Mouse (Mus musculus) lung, postnatal 36 days (tissue): ENCODE data around the gene Hrc.

ENCODE experiments used
- DNase-seq: peaks from one replicate; pipeline ENCODE4 v3.0.0; 2022; ENCODE audit warnings: mixed read lengths

The Hrc gene

GRCm38 (mm10) chr7:45367020-45367880, 32.2 kb downstream of the Hrc start:
- peak; percentile 97 for DNase-seq

- no peak for DNase-seq
These were observed 33.1 kb downstream of the Hrc start for GRCm38 (mm10) chr7:45368178-45368577.

GRCm38 (mm10) chr7:45369022-45369745, 34.1 kb downstream of the Hrc start:
- DNase-seq, result no peak

- DNase-seq, result no peak
These were observed 34.9 kb downstream of the Hrc start for GRCm38 (mm10) chr7:45369836-45370474.

- DNase-seq, result peak; percentile 92
These were observed 35.6 kb downstream of the Hrc start, which contains the start of gene Lin7b for GRCm38 (mm10) chr7:45370475-45371311. Lin7b (minus strand) TSS chr7:45370583.

GRCm38 (mm10) chr7:45372371-45372770, 37.3 kb downstream of the Hrc start:
- DNase-seq, result no peak

- DNase-seq, result no peak
These were observed 39.5 kb downstream of the Hrc start for GRCm38 (mm10) chr7:45374620-45375019.

GRCm38 (mm10) chr7:45376057-45376456, 41.0 kb downstream of the Hrc start:
- no peak for DNase-seq

GRCm38 (mm10) chr7:45386077-45386476, 51.0 kb downstream of the Hrc start:
- no peak for DNase-seq
